Mouse (Mus musculus) liver, adult 2 months (tissue): ENCODE data around the gene Kirrel3.

Experiments
- CTCF ChIP-seq: fragments of 200-500 bp; IDR thresholded peaks from 2 replicates; pipeline ENCODE4 v1.5.1; 2011; ENCODE audit warnings: low read depth, low read length, control low read depth
- POLR2A ChIP-seq: fragments of 200-500 bp; IDR thresholded peaks from 2 replicates; pipeline ENCODE4 v1.6.1; 2011; ENCODE audit warnings: low read length, control low read depth; ENCODE audit not compliant: insufficient read depth; ENCODE audit errors: extremely low read depth

GRCm38 (mm10) chr9:34818325-34818976 is 332.8 kb downstream of the Kirrel3 start:
- TF ChIP-seq CTCF (no peak), POLR2A (no peak)
